Mouse (Mus musculus): ENCODE measurements at regions not wholly inside any gene's neighbourhood (a gene's known extent, or its start where the extent isn't known, plus 50 kb on each side); places are given as distances from the start of the nearest gene placed in this dataset.

GRCm38 (mm10) chr8:15468540-15469476 is 422.9 kb upstream of the BB014433 start:
- Histone ChIP-seq H3K27ac (ENCODE audit: control insufficient read depth, low read depth, low read length) (no peak overlapping the region), H3K79me2 (ENCODE audit: control insufficient read depth, insufficient read depth, low read length, poor library complexity) (no peaks in the 10 kb centered on the region), H3K9me3 (replicated peaks; ENCODE audit: insufficient read depth, low read length) (no peaks in the 10 kb centered on the region), H3K36me3 (ENCODE audit: control insufficient read depth in 1 of 2, insufficient read depth in 2 of 2, low read length in 2 of 2) (no peaks in the 10 kb centered on the region), H3K4me3 (ENCODE audit: control insufficient read depth in 1 of 2, insufficient read depth in 1 of 2, low read depth in 2 of 2, low read length in 2 of 2) (no peak overlapping the region), H3K27me3 (ENCODE audit: control insufficient read depth in 1 of 2, insufficient read depth in 2 of 2, low read length in 2 of 2) (no peaks in the 10 kb centered on the region), H3K9ac (ENCODE audit: control insufficient read depth, low read depth, low read length, poor library complexity, severe bottlenecking) (no peak overlapping the region), H3K4me1 (ENCODE audit: control insufficient read depth in 1 of 2, insufficient read depth in 2 of 2, low read length in 2 of 2) (no peaks in the 10 kb centered on the region)
- no peak for TF ChIP-seq CTCF (IDR thresholded peaks at IDR 0.05 in 2 of 3, conservative IDR thresholded peaks at IDR 0.05 in 1 of 3; ENCODE audit: control insufficient read depth in 1 of 3, insufficient read depth in 1 of 3, low read depth in 2 of 3, low read length in 3 of 3, poor library complexity in 1 of 3, severe bottlenecking in 1 of 3)
- no peak for TF ChIP-seq JUND (IDR thresholded peaks at IDR 0.05; ENCODE audit: low read depth, low read length)
- TF ChIP-seq GABPA (IDR thresholded peaks at IDR 0.05; ENCODE audit: low read depth, low read length) = no peak
- no peak for TF ChIP-seq SMC3 (IDR thresholded peaks at IDR 0.05; ENCODE audit: low read depth, low read length)
- no peak for TF ChIP-seq TCF12 (IDR thresholded peaks at IDR 0.05; ENCODE audit: low read depth, low read length)
- no peak for TF ChIP-seq NELFE (IDR thresholded peaks at IDR 0.05; ENCODE audit: low read depth, low read length)
- no peak for TF ChIP-seq ELF1 (IDR thresholded peaks at IDR 0.05; ENCODE audit: low read depth, low read length)
- TF ChIP-seq MYB (IDR thresholded peaks at IDR 0.05; ENCODE audit: low read depth, low read length) = no peak
- no peak for TF ChIP-seq CHD1 (IDR thresholded peaks at IDR 0.05; ENCODE audit: low read depth, low read length)
- no peak for TF ChIP-seq ZC3H11A (IDR thresholded peaks at IDR 0.05; ENCODE audit: low read depth, low read length)
- no peak for TF ChIP-seq ZKSCAN1 (IDR thresholded peaks at IDR 0.05; ENCODE audit: low read depth, low read length)
- TF ChIP-seq USF2 (IDR thresholded peaks at IDR 0.05; ENCODE audit: borderline replicate concordance in 1 of 2, insufficient read depth in 1 of 2, low read depth in 1 of 2, low read length in 2 of 2) = no peak
- TF ChIP-seq GATA1 (IDR thresholded peaks at IDR 0.05; ENCODE audit: low read depth, low read length) = no peak
- no peak for TF ChIP-seq KAT2A (conservative IDR thresholded peaks at IDR 0.05; ENCODE audit: low read depth, low read length)
- no peak for TF ChIP-seq POLR2A (IDR thresholded peaks at IDR 0.05; ENCODE audit: control insufficient read depth in 1 of 2, insufficient read depth in 1 of 2, low read depth in 1 of 2, low read length in 2 of 2, poor library complexity in 1 of 2)
- no peak for DNase-seq (ENCODE audit: low read depth, low spot score)

GRCm38 (mm10) chr8:15438546-15438945 is 392.7 kb upstream of the BB014433 start:
- H3K9me3 ChIP-seq (replicated peaks; ENCODE audit: insufficient read depth, low read length) = no peaks in the 10 kb centered on the region
- peak; percentile 9 for DNase-seq (ENCODE audit: low read depth, low spot score)
- no peak overlapping the region for H3K9ac ChIP-seq (ENCODE audit: control insufficient read depth, low read depth, low read length, poor library complexity, severe bottlenecking)
- no peak for TF ChIP-seq KAT2A (conservative IDR thresholded peaks at IDR 0.05; ENCODE audit: low read depth, low read length)
- TF ChIP-seq SMC3 (IDR thresholded peaks at IDR 0.05; ENCODE audit: low read depth, low read length) = no peak
- TF ChIP-seq RAD21 (IDR thresholded peaks at IDR 0.05; ENCODE audit: low read depth, low read length) = no peak
- TF ChIP-seq TAL1 (IDR thresholded peaks at IDR 0.05; ENCODE audit: low read length) = no peak
- no peak for TF ChIP-seq CHD2 (IDR thresholded peaks at IDR 0.05; ENCODE audit: low read length)
- no peak for TF ChIP-seq RCOR1 (IDR thresholded peaks at IDR 0.05; ENCODE audit: low read depth, low read length)
- no peaks in the 10 kb centered on the region for H3K79me2 ChIP-seq (ENCODE audit: control insufficient read depth, insufficient read depth, low read length, poor library complexity)
- H3K27ac ChIP-seq (ENCODE audit: control insufficient read depth, low read depth, low read length) = no peak overlapping the region
- H3K4me1 ChIP-seq (ENCODE audit: control insufficient read depth in 1 of 2, insufficient read depth in 2 of 2, low read length in 2 of 2) = no peaks in the 10 kb centered on the region
- no peak overlapping the region for H3K4me3 ChIP-seq (ENCODE audit: control insufficient read depth in 1 of 2, insufficient read depth in 1 of 2, low read depth in 2 of 2, low read length in 2 of 2)
- no peaks in the 10 kb centered on the region for H3K36me3 ChIP-seq (ENCODE audit: control insufficient read depth in 1 of 2, insufficient read depth in 2 of 2, low read length in 2 of 2)
- no peaks in the 10 kb centered on the region for H3K27me3 ChIP-seq (ENCODE audit: control insufficient read depth in 1 of 2, insufficient read depth in 2 of 2, low read length in 2 of 2)

Measured in MEL (cell line).